Mouse (Mus musculus) MEL (cell line): ENCODE data around the gene Ankrd50. TPM values are rescaled to one million over a fixed set of nuclear protein-coding genes. Genes with fewer than 3 reads are reported as not detected.

Source experiments
- DNase-seq: peaks from one replicate; pipeline ENCODE4 v3.0.0; 2011; ENCODE audit warnings: low read depth, low spot score
- H3K27ac ChIP-seq: 2 replicates; pipeline ENCODE4 v1.5.1; 2012; ENCODE audit warnings: low read depth, mild to moderate bottlenecking, control low read depth, low read length, moderate library complexity; ENCODE audit not compliant: control insufficient read depth
- H3K27me3 ChIP-seq, 2 experiments: fragments of 150-350 bp in 1 of 2; sonication (generic) in 1 of 2; 2 replicates each; pipeline ENCODE4 v1.6.1; 2012; ENCODE audit warnings: low read length in 2 of 2, mild to moderate bottlenecking in 2 of 2, improper control_type of control experiment in 1 of 2, moderate library complexity in 1 of 2; ENCODE audit not compliant: insufficient read depth in 2 of 2, control insufficient read depth in 1 of 2
- H3K36me3 ChIP-seq, 2 experiments: 2 replicates each; pipeline ENCODE4 v1.6.1; 2012 to 2014; ENCODE audit warnings: low read length in 2 of 2, improper control_type of control experiment in 1 of 2, inconsistent platforms in 1 of 2, mild to moderate bottlenecking in 1 of 2; ENCODE audit not compliant: insufficient read depth in 2 of 2, control insufficient read depth in 1 of 2
- H3K4me1 ChIP-seq, 2 experiments: fragments of 150-350 bp in 1 of 2; sonication (generic) in 1 of 2; 2 replicates each; pipeline ENCODE4 v1.6.1; 2012; ENCODE audit warnings: low read length in 2 of 2, improper control_type of control experiment in 1 of 2, mild to moderate bottlenecking in 1 of 2; ENCODE audit not compliant: insufficient read depth in 2 of 2, control insufficient read depth in 1 of 2
- H3K4me3 ChIP-seq, 2 experiments: fragments of 150-350 bp in 1 of 2; sonication (generic) in 1 of 2; 2 replicates each; pipeline ENCODE4 v1.5.1; 2012; ENCODE audit warnings: low read depth in 2 of 2, low read length in 2 of 2, mild to moderate bottlenecking in 2 of 2, moderate library complexity in 2 of 2, control low read depth in 1 of 2, improper control_type of control experiment in 1 of 2; ENCODE audit not compliant: control insufficient read depth in 1 of 2, insufficient read depth in 1 of 2
- H3K79me2 ChIP-seq: 2 replicates; pipeline ENCODE4 v1.6.1; 2012; ENCODE audit warnings: mild to moderate bottlenecking, low read length, moderate library complexity; ENCODE audit not compliant: control insufficient read depth, poor library complexity, insufficient read depth
- H3K9ac ChIP-seq: 2 replicates; pipeline ENCODE4 v1.6.1; 2012; ENCODE audit warnings: low read depth, mild to moderate bottlenecking, control low read depth, low read length, moderate library complexity; ENCODE audit not compliant: control insufficient read depth, poor library complexity, severe bottlenecking
- H3K9me3 ChIP-seq: fragments of 150-350 bp; sonication (generic); replicated peaks from 2 replicates; pipeline ENCODE4 v1.6.1; 2012; ENCODE audit warnings: mild to moderate bottlenecking, low read length, improper control_type of control experiment, moderate library complexity; ENCODE audit not compliant: insufficient read depth
- BHLHE40 ChIP-seq: IDR thresholded peaks from 2 replicates; pipeline ENCODE4 v1.6.1; 2012; ENCODE audit warnings: low read depth, mild to moderate bottlenecking, inconsistent platforms, low read length, improper control_type of control experiment, borderline replicate concordance
- CHD1 ChIP-seq: IDR thresholded peaks from 2 replicates; pipeline ENCODE4 v1.6.1; 2012; ENCODE audit warnings: low read depth, mild to moderate bottlenecking, inconsistent platforms, low read length, improper control_type of control experiment
- CHD2 ChIP-seq: IDR thresholded peaks from 2 replicates; pipeline ENCODE4 v1.6.1; 2011; ENCODE audit warnings: low read length, improper control_type of control experiment
- EP300 ChIP-seq, 2 experiments: IDR thresholded peaks; 2 replicates each; pipeline ENCODE4 v1.6.1; 2011; ENCODE audit warnings: improper control_type of control experiment in 2 of 2, low read length in 2 of 2, low read depth in 1 of 2, mild to moderate bottlenecking in 1 of 2
- ETS1 ChIP-seq: IDR thresholded peaks from 2 replicates; pipeline ENCODE4 v1.6.1; 2012; ENCODE audit warnings: low read depth, mild to moderate bottlenecking, inconsistent platforms, low read length, improper control_type of control experiment, moderate library complexity
- GATA1 ChIP-seq: IDR thresholded peaks from 2 replicates; pipeline ENCODE4 v1.6.1; 2011; ENCODE audit warnings: low read depth, low read length, improper control_type of control experiment
- MAX ChIP-seq: IDR thresholded peaks from 2 replicates; pipeline ENCODE4 v1.6.1; 2011; ENCODE audit warnings: low read length, improper control_type of control experiment
- MXI1 ChIP-seq: IDR thresholded peaks from 2 replicates; pipeline ENCODE4 v1.6.1; 2011; ENCODE audit warnings: mild to moderate bottlenecking, low read depth, low read length, improper control_type of control experiment
- NRF1 ChIP-seq: IDR thresholded peaks from 2 replicates; pipeline ENCODE4 v1.6.1; 2014; ENCODE audit warnings: low read depth, mild to moderate bottlenecking, inconsistent platforms, low read length, improper control_type of control experiment, moderate library complexity; ENCODE audit not compliant: poor library complexity, insufficient read depth, severe bottlenecking
- POLR2AphosphoS2 ChIP-seq: IDR thresholded peaks from 2 replicates; pipeline ENCODE4 v1.6.1; 2011; ENCODE audit warnings: low read length, improper control_type of control experiment
- POLR2AphosphoS5 ChIP-seq: IDR thresholded peaks from 2 replicates; pipeline ENCODE4 v1.6.1; 2012; ENCODE audit warnings: low read depth, borderline replicate concordance, mild to moderate bottlenecking, inconsistent platforms, low read length, moderate library complexity, mixed read lengths
- RAD21 ChIP-seq: IDR thresholded peaks from 2 replicates; pipeline ENCODE4 v1.6.1; 2011; ENCODE audit warnings: mild to moderate bottlenecking, low read depth, low read length, improper control_type of control experiment
- RCOR1 ChIP-seq: IDR thresholded peaks from 2 replicates; pipeline ENCODE4 v1.6.1; 2012; ENCODE audit warnings: low read depth, mild to moderate bottlenecking, inconsistent platforms, low read length, improper control_type of control experiment
- SMC3 ChIP-seq: IDR thresholded peaks from 2 replicates; pipeline ENCODE4 v1.6.1; 2011; ENCODE audit warnings: low read depth, low read length, improper control_type of control experiment
- TAL1 ChIP-seq: IDR thresholded peaks from 2 replicates; pipeline ENCODE4 v1.6.1; 2012; ENCODE audit warnings: mild to moderate bottlenecking, inconsistent platforms, low read length, moderate library complexity, mixed read lengths
- TCF12 ChIP-seq: IDR thresholded peaks from 2 replicates; pipeline ENCODE4 v1.6.1; 2014; ENCODE audit warnings: low read depth, mild to moderate bottlenecking, inconsistent platforms, low read length, improper control_type of control experiment, moderate library complexity
- UBTF ChIP-seq: IDR thresholded peaks from 2 replicates; pipeline ENCODE4 v1.6.1; 2012; ENCODE audit warnings: low read depth, mild to moderate bottlenecking, inconsistent platforms, low read length, improper control_type of control experiment, moderate library complexity, borderline replicate concordance; ENCODE audit not compliant: insufficient read depth
- USF1 ChIP-seq: IDR thresholded peaks from 2 replicates; pipeline ENCODE4 v1.6.1; 2014; ENCODE audit warnings: low read depth, mild to moderate bottlenecking, inconsistent platforms, low read length, improper control_type of control experiment, moderate library complexity
- USF2 ChIP-seq, 2 experiments: IDR thresholded peaks; 2 replicates each; pipeline ENCODE4 v1.6.1; 2011 to 2012; ENCODE audit warnings: improper control_type of control experiment in 2 of 2, low read length in 2 of 2, borderline replicate concordance in 1 of 2, inconsistent platforms in 1 of 2, low read depth in 1 of 2, mild to moderate bottlenecking in 1 of 2; ENCODE audit not compliant: insufficient read depth in 1 of 2
- ZC3H11A ChIP-seq: IDR thresholded peaks from 2 replicates; pipeline ENCODE4 v1.6.1; 2012; ENCODE audit warnings: low read depth, mild to moderate bottlenecking, inconsistent platforms, low read length, improper control_type of control experiment
- ZMIZ1 ChIP-seq: IDR thresholded peaks from 2 replicates; pipeline ENCODE4 v1.6.1; 2012; ENCODE audit warnings: low read depth, mild to moderate bottlenecking, inconsistent platforms, low read length, improper control_type of control experiment, moderate library complexity
- ZNF384 ChIP-seq: IDR thresholded peaks from 2 replicates; pipeline ENCODE4 v1.6.1; 2012; ENCODE audit warnings: low read depth, mild to moderate bottlenecking, inconsistent platforms, low read length, improper control_type of control experiment
- polyA plus RNA-seq, 2 experiments: library from polyadenylated mRNA; stranded (reverse) in 1 of 2; unstranded in 1 of 2; fragments of >175 nt in 1 of 2; fragments of >200 nt in 1 of 2; gene quantifications; 2 replicates each; pipeline versions ENCODE4 v1.2.1 to v1.2.4; 2012; ENCODE audit warnings: low replicate concordance in 2 of 2, low read depth in 1 of 2; ENCODE audit not compliant: insufficient read length in 2 of 2, insufficient read depth in 1 of 2, missing spikeins in 1 of 2
- total RNA-seq: library from RNA; depleted of rRNA; stranded (reverse); fragments of 300-350 nt; gene quantifications from 2 replicates; pipeline ENCODE4 v1.2.3, GENCODE M21; 2012

Gene Ankrd50
- total and polyA plus RNA-seq, 3 experiments: 4.4 to 7.8 TPM; not detected in 1

DNA sequence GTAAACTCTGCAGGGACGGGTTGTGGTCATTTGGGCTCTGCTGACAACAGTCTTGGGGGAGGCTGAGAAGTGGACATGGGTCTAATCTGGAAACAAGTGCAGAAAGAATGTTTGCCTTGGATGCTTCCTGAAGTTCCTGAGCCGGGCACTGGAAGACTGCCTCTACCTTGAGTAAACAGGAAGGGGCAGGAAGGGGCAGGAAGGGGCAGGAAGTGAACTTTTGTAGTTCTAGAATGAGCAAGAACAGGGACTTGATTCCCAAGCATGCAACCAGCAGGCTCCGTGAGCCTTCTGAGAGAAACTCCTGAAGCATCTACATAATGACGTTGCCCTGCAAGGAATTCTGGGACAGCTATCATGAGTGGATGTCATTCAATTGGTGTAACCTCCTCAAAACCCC, 60.7 kb downstream of the Ankrd50 start:
- TF ChIP-seq SMC3 (no peak), TAL1 (no peak), USF1 (no peak), CHD1 (no peak), RAD21 (no peak), USF2 (IDR thresholded peaks at IDR 0.05; ENCODE audit: borderline replicate concordance in 1 of 2, insufficient read depth in 1 of 2, low read depth in 1 of 2, low read length in 2 of 2) (no peak), EP300 (IDR thresholded peaks at IDR 0.05; ENCODE audit: low read depth in 1 of 2, low read length in 2 of 2) (no peak), POLR2AphosphoS2 (no peak)
- H3K9ac ChIP-seq: no peak overlapping the region
- H3K27ac ChIP-seq: no peak overlapping the region

DNA sequence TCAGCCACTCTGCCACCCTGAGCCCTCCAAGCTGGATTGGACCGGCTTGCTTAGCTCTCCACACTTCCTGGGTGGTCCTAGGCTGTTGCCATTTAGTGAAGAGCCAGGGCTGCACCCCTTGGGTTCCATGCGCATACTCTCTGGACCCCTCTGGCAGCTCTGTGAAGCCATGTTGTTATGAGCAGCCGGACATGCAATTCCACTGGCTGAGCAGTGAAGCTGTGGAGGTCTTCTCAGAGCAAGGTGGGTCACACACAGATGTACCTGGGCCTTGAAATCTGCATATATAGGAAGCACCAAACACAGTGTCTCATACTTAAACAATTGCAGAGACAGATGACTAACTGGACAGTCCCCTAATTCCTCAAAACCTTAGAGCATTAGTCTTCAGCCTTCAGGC, 64.7 kb downstream of the Ankrd50 start:
- Histone ChIP-seq H3K36me3 (no peaks in the 10 kb centered on the region), H3K27me3 (no peaks in the 10 kb centered on the region)
- TF ChIP-seq UBTF (no peak), USF2 (IDR thresholded peaks at IDR 0.05; ENCODE audit: borderline replicate concordance in 1 of 2, insufficient read depth in 1 of 2, low read depth in 1 of 2, low read length in 2 of 2) (no peak), ZC3H11A (no peak), POLR2AphosphoS2 (no peak), POLR2AphosphoS5 (no peak), TAL1 (no peak), MXI1 (no peak), GATA1 (no peak), BHLHE40 (no peak), TCF12 (no peak), NRF1 (no peak), ZNF384 (no peak), MAX (no peak), RCOR1 (no peak), ETS1 (no peak), CHD2 (no peak), ZMIZ1 (no peak)

More for the DNA sequence above, 60.7 kb downstream of the Ankrd50 start:
- H3K9me3 ChIP-seq: no peaks in the 10 kb centered on the region
- DNase-seq: no peak
- no peaks in the 10 kb centered on the region for H3K79me2 ChIP-seq
- no peaks in the 10 kb centered on the region for H3K4me1 ChIP-seq
- H3K27me3 ChIP-seq: no peaks in the 10 kb centered on the region
- no peaks in the 10 kb centered on the region for H3K36me3 ChIP-seq
- H3K4me3 ChIP-seq: no peak overlapping the region

More for the DNA sequence above, 64.7 kb downstream of the Ankrd50 start:
- H3K27ac ChIP-seq: no peak overlapping the region
- no peaks in the 10 kb centered on the region for H3K9me3 ChIP-seq
- no peaks in the 10 kb centered on the region for H3K4me1 ChIP-seq
- H3K9ac ChIP-seq: no peak overlapping the region
- H3K4me3 ChIP-seq: no peak overlapping the region
- no peaks in the 10 kb centered on the region for H3K79me2 ChIP-seq
- DNase-seq: no peak
